Mouse (Mus musculus): Measurements from ENCODE around the gene Gm28048.

The Gm28048 gene

GRCm38 (mm10) chr11:22981984-22982757 lies at the start of gene Gm28048, which contains the start of gene Commd1:
Gm28048 (minus strand) TSS chr11:22982090.
Commd1 (minus strand) TSS chr11:22982382.
- DNase-seq (ENCODE audit: low spot score in 2 of 2): peak; percentile 95 to 96

- no peak for DNase-seq (ENCODE audit: low spot score in 2 of 2)
Measured at GRCm38 (mm10) chr11:23029399-23029798, 47.5 kb upstream of the Gm28048 start.

- DNase-seq (ENCODE audit: low spot score in 2 of 2): no peak
Measured at GRCm38 (mm10) chr11:23028957-23029356, 47.1 kb upstream of the Gm28048 start.

GRCm38 (mm10) chr11:23024169-23024568 lies 42.3 kb upstream of the Gm28048 start:
- no peak for DNase-seq (ENCODE audit: low spot score in 2 of 2)

GRCm38 (mm10) chr11:23023155-23023554 lies 41.3 kb upstream of the Gm28048 start:
- no peak for DNase-seq (ENCODE audit: low spot score in 2 of 2)

GRCm38 (mm10) chr11:23020841-23021240 lies 39.0 kb upstream of the Gm28048 start:
- no peak for DNase-seq (ENCODE audit: low spot score in 2 of 2)

GRCm38 (mm10) chr11:23020116-23020770 lies 38.4 kb upstream of the Gm28048 start:
- no peak for DNase-seq (ENCODE audit: low spot score in 2 of 2)

GRCm38 (mm10) chr11:23017943-23018342 lies 36.1 kb upstream of the Gm28048 start:
- no peak for DNase-seq (ENCODE audit: low spot score in 2 of 2)

GRCm38 (mm10) chr11:23014996-23015395 lies 33.1 kb upstream of the Gm28048 start:
- DNase-seq (ENCODE audit: low spot score in 2 of 2): no peak

- no peak for DNase-seq (ENCODE audit: low spot score in 2 of 2)
Measured at GRCm38 (mm10) chr11:23013580-23014294, 31.8 kb upstream of the Gm28048 start.

GRCm38 (mm10) chr11:23013096-23013495 lies 31.2 kb upstream of the Gm28048 start:
- DNase-seq (ENCODE audit: low spot score in 2 of 2): peak in 1 of 2 experiments; percentile 20

- no peak for DNase-seq (ENCODE audit: low spot score in 2 of 2)
Measured at GRCm38 (mm10) chr11:23008824-23009200, 26.9 kb upstream of the Gm28048 start.

- DNase-seq (ENCODE audit: low spot score in 2 of 2): peak; percentile 73 to 79
Measured at GRCm38 (mm10) chr11:23008181-23008823, 26.4 kb upstream of the Gm28048 start.

- DNase-seq (ENCODE audit: low spot score in 2 of 2): peak; percentile 63 to 64
Measured at GRCm38 (mm10) chr11:23007481-23008180, 25.7 kb upstream of the Gm28048 start, which contains the start of gene Fam161a. Fam161a (plus strand) TSS chr11:23007531.

GRCm38 (mm10) chr11:23007166-23007480 lies 25.2 kb upstream of the Gm28048 start:
- no peak for DNase-seq (ENCODE audit: low spot score in 2 of 2)

GRCm38 (mm10) chr11:23005276-23005675 lies 23.4 kb upstream of the Gm28048 start:
- no peak for DNase-seq (ENCODE audit: low spot score in 2 of 2)

GRCm38 (mm10) chr11:22998308-22998707 lies 16.4 kb upstream of the Gm28048 start:
- DNase-seq (ENCODE audit: low spot score in 2 of 2): no peak

- no peak for DNase-seq (ENCODE audit: low spot score in 2 of 2)
Measured at GRCm38 (mm10) chr11:22995461-22995860, 13.6 kb upstream of the Gm28048 start.

GRCm38 (mm10) chr11:22994271-22994670 lies 12.4 kb upstream of the Gm28048 start:
- DNase-seq (ENCODE audit: low spot score in 2 of 2): no peak

- DNase-seq (ENCODE audit: low spot score in 2 of 2): no peak
Measured at GRCm38 (mm10) chr11:22991218-22991835, 9.4 kb upstream of the Gm28048 start.
